Mouse (Mus musculus) midbrain, embryonic 10.5 days (tissue): Measurements from ENCODE around the gene Papss2. TPM values are rescaled to one million over a fixed set of nuclear protein-coding genes. Genes with fewer than 3 reads are reported as not detected.
"Not testable (repeated sequence)": the region's sequence is repeated elsewhere in the genome, so short reads cannot be mapped to it uniquely, and the experiment has no call there.

Experiments
- DNase-seq: peaks from one replicate; pipeline ENCODE4 v3.0.0-alpha.2; 2017; ENCODE audit warnings: low spot score
- H3K27ac ChIP-seq: fragments of 300-500 bp; sonication (generic); replicated peaks from 2 replicates; pipeline ENCODE4 v1.5.1; 2016; ENCODE audit warnings: mild to moderate bottlenecking
- H3K27me3 ChIP-seq: fragments of 300-500 bp; sonication (generic); 2 replicates; pipeline ENCODE4 v1.6.1; 2016; ENCODE audit warnings: low read depth, mild to moderate bottlenecking; ENCODE audit not compliant: poor library complexity, severe bottlenecking
- H3K36me3 ChIP-seq: fragments of 300-500 bp; sonication (generic); 2 replicates; pipeline ENCODE4 v1.6.1; 2016; ENCODE audit warnings: mild to moderate bottlenecking, moderate library complexity
- H3K4me1 ChIP-seq: fragments of 300-500 bp; sonication (generic); 2 replicates; pipeline ENCODE4 v1.6.1; 2016
- H3K4me3 ChIP-seq: fragments of 300-500 bp; sonication (generic); 2 replicates; pipeline ENCODE4 v1.5.1; 2016; ENCODE audit warnings: mild to moderate bottlenecking, moderate library complexity
- H3K9me3 ChIP-seq: fragments of 300-500 bp; sonication (generic); replicated peaks from 2 replicates; pipeline ENCODE4 v1.6.1; 2016; ENCODE audit warnings: mild to moderate bottlenecking
- WGBS: fragments of 180-500 bp; shearing (Covaris S2); methylation state at CpG from one replicate; pipeline ENCODE4 v1.1.7; 2016; 5-methylcytosine and 5-hydroxymethylcytosine counted together
- polyA plus RNA-seq: library from polyadenylated mRNA; unstranded; fragments of >200 nt; fragmentation: Nextera tagmentation; extraction: Ambion mirVana; gene quantifications from 2 replicates; pipeline ENCODE4 v1.2.1, GENCODE M21; 2016

Papss2 gene
- polyA plus RNA-seq, 1 experiment from 2014 or later: 0.68 TPM

- H3K27me3 ChIP-seq: 0 out of 2 replicates have a peak, but pooled peaks cover 15% of the 10 kb centered on the region
- no peaks in the 10 kb centered on the region for H3K9me3 ChIP-seq
- H3K27ac ChIP-seq: no peak overlapping the region
- WGBS: 90% methylated on average over 5 of the region's 5 CpGs
- H3K36me3 ChIP-seq: no peaks in the 10 kb centered on the region
- H3K4me1 ChIP-seq: peaks cover 7% of the 10 kb centered on the region
- no peak overlapping the region for H3K4me3 ChIP-seq
- no peak for DNase-seq
Measured at GRCm38 (mm10) chr19:32653122-32653521, 57.5 kb downstream of the Papss2 start.

GRCm38 (mm10) chr19:32653630-32654362 lies 58.2 kb downstream of the Papss2 start:
- 92% methylated on average over 7 of the region's 7 CpGs for whole genome bisulfite sequencing
- H3K4me3 ChIP-seq: no peak overlapping the region
- H3K27ac ChIP-seq: no peak overlapping the region
- H3K27me3 ChIP-seq: 0 out of 2 replicates have a peak, but pooled peaks cover 15% of the 10 kb centered on the region
- H3K9me3 ChIP-seq: no peaks in the 10 kb centered on the region
- no peaks in the 10 kb centered on the region; the same call in 1 of the 2 replicates for H3K4me1 ChIP-seq
- DNase-seq: no peak
- no peaks in the 10 kb centered on the region for H3K36me3 ChIP-seq

- no peaks in the 10 kb centered on the region for H3K4me1 ChIP-seq
- no peak overlapping the region for H3K27ac ChIP-seq
- no peak overlapping the region for H3K4me3 ChIP-seq
- DNase-seq: no peak
- no peaks in the 10 kb centered on the region for H3K27me3 ChIP-seq
- 83% methylated on average over 5 of the region's 5 CpGs for WGBS
- H3K9me3 ChIP-seq: no peaks in the 10 kb centered on the region
- peaks cover 6% of the 10 kb centered on the region; the same call in 1 of the 2 replicates for H3K36me3 ChIP-seq
Measured at GRCm38 (mm10) chr19:32659346-32659745, 63.8 kb downstream of the Papss2 start.

- DNase-seq: no peak
- H3K27me3 ChIP-seq: no peaks in the 10 kb centered on the region
- H3K4me1 ChIP-seq: no peaks in the 10 kb centered on the region
- WGBS: 90% methylated on average over 6 of the region's 6 CpGs
- H3K4me3 ChIP-seq: no peak overlapping the region
- no peaks in the 10 kb centered on the region for H3K9me3 ChIP-seq
- no peak overlapping the region for H3K27ac ChIP-seq
- peaks cover 6% of the 10 kb centered on the region; the same call in 1 of the 2 replicates for H3K36me3 ChIP-seq
Measured at GRCm38 (mm10) chr19:32662936-32663335, 67.3 kb downstream of the Papss2 start.

- H3K4me1 ChIP-seq: no peaks in the 10 kb centered on the region
- no peaks in the 10 kb centered on the region for H3K9me3 ChIP-seq
- H3K4me3 ChIP-seq: no peak overlapping the region
- H3K36me3 ChIP-seq: peaks cover 10% of the 10 kb centered on the region
- H3K27ac ChIP-seq: no peak overlapping the region
- DNase-seq: no peak
- WGBS: 89% methylated on average over 8 of the region's 8 CpGs
- no peaks in the 10 kb centered on the region for H3K27me3 ChIP-seq
Measured at GRCm38 (mm10) chr19:32665243-32665642, 69.7 kb downstream of the Papss2 start.

GRCm38 (mm10) chr19:32667830-32668229 lies 72.2 kb downstream of the Papss2 start:
- H3K4me3 ChIP-seq, H3K9me3 ChIP-seq, H3K27ac ChIP-seq, H3K4me1 ChIP-seq, DNase-seq, H3K27me3 ChIP-seq: not testable (repeated sequence)
- 96% methylated on average over 1 of the region's 1 CpGs for WGBS
- peaks cover 33% of the 10 kb centered on the region for H3K36me3 ChIP-seq

- H3K27ac ChIP-seq: no peak overlapping the region
Measured at GRCm38 (mm10) chr19:32675766-32676165, 80.2 kb downstream of the Papss2 start.

GRCm38 (mm10) chr19:32680894-32681293 lies 85.3 kb downstream of the Papss2 start:
- H3K27ac ChIP-seq: no peak overlapping the region
- H3K9me3 ChIP-seq: no peaks in the 10 kb centered on the region
- H3K27me3 ChIP-seq: no peaks in the 10 kb centered on the region
- H3K4me3 ChIP-seq: no peak overlapping the region
- H3K4me1 ChIP-seq: no peaks in the 10 kb centered on the region
- H3K36me3 ChIP-seq: peaks cover 93% of the 10 kb centered on the region
- WGBS: 93% methylated on average over 2 of the region's 2 CpGs
- no peak for DNase-seq

More at GRCm38 (mm10) chr19:32675766-32676165, 80.2 kb downstream of the Papss2 start:
- Histone ChIP-seq H3K4me1 (no peaks in the 10 kb centered on the region), H3K4me3 (no peak overlapping the region), H3K9me3 (no peaks in the 10 kb centered on the region), H3K36me3 (peaks cover 91% of the 10 kb centered on the region), H3K27me3 (no peaks in the 10 kb centered on the region)
- no peak for DNase-seq
- 92% methylated on average over 3 of the region's 3 CpGs for WGBS

GRCm38 (mm10) chr19:32683081-32683480 lies 87.5 kb downstream of the Papss2 start:
- Histone ChIP-seq H3K9me3 (no peaks in the 10 kb centered on the region), H3K36me3 (peaks cover 92% of the 10 kb centered on the region), H3K27ac (no peak overlapping the region), H3K4me1 (no peaks in the 10 kb centered on the region), H3K27me3 (no peaks in the 10 kb centered on the region), H3K4me3 (no peak overlapping the region)
- 94% methylated on average over 5 of the region's 5 CpGs for WGBS
- DNase-seq: no peak

- Histone ChIP-seq H3K27me3 (no peaks in the 10 kb centered on the region), H3K4me3 (no peak overlapping the region), H3K36me3 (peaks cover 86% of the 10 kb centered on the region), H3K9me3 (no peaks in the 10 kb centered on the region), H3K4me1 (no peaks in the 10 kb centered on the region), H3K27ac (no peak overlapping the region)
- no peak for DNase-seq
- WGBS: 86% methylated on average over 5 of the region's 5 CpGs
Measured at GRCm38 (mm10) chr19:32687721-32688120, 92.1 kb downstream of the Papss2 start.

GRCm38 (mm10) chr19:32688227-32688626 lies 92.6 kb downstream of the Papss2 start:
- H3K27ac ChIP-seq, H3K27me3 ChIP-seq, DNase-seq, H3K4me1 ChIP-seq, H3K9me3 ChIP-seq, H3K4me3 ChIP-seq: not testable (repeated sequence)
- peaks cover 86% of the 10 kb centered on the region for H3K36me3 ChIP-seq
- WGBS: 83% methylated on average over 3 of the region's 3 CpGs

GRCm38 (mm10) chr19:32689724-32690123 lies 94.1 kb downstream of the Papss2 start:
- Histone ChIP-seq H3K4me3 (no peak overlapping the region), H3K36me3 (peaks cover 86% of the 10 kb centered on the region), H3K9me3 (no peaks in the 10 kb centered on the region), H3K4me1 (no peaks in the 10 kb centered on the region), H3K27ac (no peak overlapping the region), H3K27me3 (no peaks in the 10 kb centered on the region)
- 90% methylated on average over 6 of the region's 6 CpGs for WGBS
- no peak for DNase-seq

- Histone ChIP-seq H3K9me3 (no peaks in the 10 kb centered on the region), H3K4me3 (no peak overlapping the region), H3K36me3 (peaks cover 97% of the 10 kb centered on the region), H3K27ac (no peak overlapping the region), H3K27me3 (no peaks in the 10 kb centered on the region), H3K4me1 (no peaks in the 10 kb centered on the region)
- no peak for DNase-seq
- WGBS: 94% methylated on average over 2 of the region's 2 CpGs
Measured at GRCm38 (mm10) chr19:32696674-32697073, 101.1 kb downstream of the Papss2 start.
